ENCODE assay signal across 29 mouse cellular contexts in genomic region chr11:109885521-109885920, GRCm38 (mm10). TPM values are rescaled to one million over a fixed set of nuclear protein-coding genes. Genes with fewer than 3 reads are reported as not detected.
A peak's percentile ranks its signal among the peaks of the same experiment; 100 is the strongest.
DNase-seq lines count a peak whose midpoint lies in the region; TF ChIP-seq lines count a peak whose summit lies in the region.
"Had no signal": no experiment of that assay in that cellular context is flagged by ENCODE, and none has a peak within 500 bp of the region (broad histone marks: within the 10 kb centered on the region; RNA-seq: fewer than 3 reads in every experiment).

No protein-coding gene starts in this region.

- 89% methylated on average over 3 of the region's 3 CpGs for WGBS in kidney, adult 2 months

- H3K4me3 ChIP-seq in gastrocnemius, adult 2 months = no peak overlapping the region
- no peak overlapping the region for H3K4me3 ChIP-seq in kidney, adult 2 months (ENCODE audit: insufficient read depth, low read depth, low read length)
- H3K4me3 ChIP-seq: limb, embryonic 10.5 days; limb, embryonic 15.5 days; liver, embryonic 13.5 days; megakaryocyte, embryonic 14.5 days; midbrain, embryonic 13.5 days had no signal

- TF ChIP-seq CTCF in gastrocnemius, adult 2 months (IDR thresholded peaks at IDR 0.05) = no peak
- TF ChIP-seq CTCF in kidney, adult 2 months (conservative IDR thresholded peaks at IDR 0.05; ENCODE audit: insufficient read depth, insufficient read length, low read depth, low read length) = no peak

- H3K4me1 ChIP-seq in kidney, adult 2 months (ENCODE audit: control insufficient read depth, insufficient read depth, low read length) = no peaks in the 10 kb centered on the region
- H3K4me1 ChIP-seq: limb, embryonic 10.5 days; limb, embryonic 15.5 days; midbrain, embryonic 13.5 days had no signal

- no peak for DNase-seq in gastrocnemius, adult 2 months
- DNase-seq in gastrocnemius, postnatal 36 days = no peak
- peak; percentile 25 for DNase-seq in kidney, adult 2 months
- DNase-seq in kidney, postnatal 10 days = no peak
- peak; percentile 40 for DNase-seq in lung, postnatal 36 days
- no peak for DNase-seq in lung, postnatal 25 days (ENCODE audit: low spot score)
- DNase-seq in frontal cortex, postnatal 10 days (ENCODE audit: low spot score in 2 of 2) = no peak
- DNase-seq: adrenal gland, adult 8-10 months; cerebellum, adult 8-10 months; cerebellum, postnatal 25 days; gastrocnemius, postnatal 10 days; layer of hippocampus, adult 9-11 months; liver, embryonic 13.5 days had no signal

- intact Hi-C loops in gastrocnemius, adult 2 months (cut with DNase I) = no loop called here
- intact Hi-C loops in gastrocnemius, postnatal 36 days (cut with DNase I) = no loop called here

- no peak for TF ChIP-seq POLR2A in kidney, adult 2 months (IDR thresholded peaks at IDR 0.05; ENCODE audit: low read depth, low read length)

- H3K27ac ChIP-seq in gastrocnemius, adult 2 months = peak overlapping the region; percentile 82
- peak overlapping the region; percentile 78 for H3K27ac ChIP-seq in kidney, adult 2 months (ENCODE audit: insufficient read depth, low read depth, low read length)
- H3K27ac ChIP-seq: limb, embryonic 10.5 days; limb, embryonic 15.5 days; liver, embryonic 13.5 days; midbrain, embryonic 13.5 days had no signal

- no peaks in the 10 kb centered on the region for H3K27me3 ChIP-seq in kidney, adult 2 months (replicated peaks; ENCODE audit: control insufficient read depth, insufficient read depth, low read length)
- H3K27me3 ChIP-seq: limb, embryonic 15.5 days; liver, embryonic 13.5 days; midbrain, embryonic 13.5 days had no signal

- no peaks in the 10 kb centered on the region for H3K36me3 ChIP-seq in kidney, adult 2 months (ENCODE audit: control insufficient read depth, insufficient read depth, low read length)
- H3K36me3 ChIP-seq: G1E; limb, embryonic 10.5 days; limb, embryonic 15.5 days; liver, embryonic 13.5 days; midbrain, embryonic 13.5 days had no signal

RNA-seq across cellular contexts. Expression of gene 1700012B07Rik, which starts 57.7 kb away (rescaled TPM):
- not detected for total RNA-seq in gastrocnemius, adult 2 months (2021)
- total RNA-seq in gastrocnemius, postnatal 36 days (2021) = not detected
- polyA plus RNA-seq in kidney, adult 2 months (2012; rRNA removed) = 0.07 TPM in 1 of 2 replicates, not detected in the other
- total RNA-seq: adrenal gland, adult 8-10 months; adrenal gland, postnatal 4 days; gastrocnemius, postnatal 10 days; granulocyte monocyte progenitor cell, adult 5-6 weeks; hematopoietic stem cell, adult 5-6 weeks; left cerebral cortex, postnatal 10 days; monocyte, adult 5-6 weeks had no signal
- polyA plus RNA-seq: embryonic facial prominence, embryonic 11.5 days; forebrain, embryonic 14.5 days; G1E; heart, embryonic 11.5 days; heart, embryonic 16.5 days; intestine, embryonic 16.5 days; limb, embryonic 10.5 days; limb, embryonic 15.5 days; liver, embryonic 13.5 days; midbrain, embryonic 13.5 days; neural tube, embryonic 14.5 days had no signal

Comparison
In these comparisons a context has a peak if more than half of its experiments do, and no peak if none do; other contexts are left out.
1. DNase-seq: peak in kidney, adult 2 months (single experiment) and lung, postnatal 36 days (single experiment); none in gastrocnemius, adult 2 months (single experiment), gastrocnemius, postnatal 36 days (0 of 2), kidney, postnatal 10 days (single experiment), lung, postnatal 25 days (single experiment) and frontal cortex, postnatal 10 days (0 of 2).